Mouse (Mus musculus): ENCODE results near the gene Dnm3.

Gene Dnm3

DNA sequence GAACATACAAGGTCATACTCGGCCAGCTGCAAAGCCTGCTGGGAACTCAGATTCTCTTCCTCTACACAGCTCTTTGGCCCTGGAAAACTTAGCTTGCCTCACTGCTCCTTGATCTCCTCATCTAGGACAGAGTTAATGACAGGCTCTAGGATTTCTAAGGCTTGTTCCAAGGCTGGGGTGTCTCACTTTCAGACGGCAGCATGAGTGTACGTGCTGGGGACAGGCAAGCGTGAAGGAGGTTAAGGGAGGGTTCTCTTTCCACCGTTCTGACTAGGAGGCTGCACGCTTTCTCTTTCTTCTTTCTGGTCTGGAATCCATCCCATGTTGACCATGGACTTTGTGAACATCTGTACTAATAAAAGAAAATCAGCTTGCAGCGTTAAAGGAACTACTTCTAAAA, 315.2 kb downstream of the Dnm3 start:
- no peak for DNase-seq (ENCODE audit: low read depth, low spot score)

DNA sequence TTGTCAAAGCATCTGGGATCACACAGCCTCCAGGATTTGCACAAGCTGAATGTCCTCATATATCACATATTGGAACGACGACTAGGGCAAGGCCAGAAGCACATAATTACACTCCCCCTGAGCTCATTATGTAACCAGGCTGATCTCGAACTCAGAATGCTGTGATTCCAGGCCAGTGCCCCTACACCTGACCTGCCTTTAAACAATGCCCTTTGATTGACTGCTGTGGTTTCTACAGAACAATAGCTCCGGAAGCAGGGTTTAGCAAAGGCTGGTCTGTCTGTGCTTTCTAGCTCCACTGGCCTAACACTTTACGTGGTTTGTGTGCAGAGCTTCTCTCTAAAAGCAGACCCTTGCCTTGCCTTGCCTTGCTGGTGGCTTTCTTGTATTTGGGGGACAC, 315.6 kb downstream of the Dnm3 start:
- no peak for DNase-seq (ENCODE audit: low read depth, low spot score)

DNA sequence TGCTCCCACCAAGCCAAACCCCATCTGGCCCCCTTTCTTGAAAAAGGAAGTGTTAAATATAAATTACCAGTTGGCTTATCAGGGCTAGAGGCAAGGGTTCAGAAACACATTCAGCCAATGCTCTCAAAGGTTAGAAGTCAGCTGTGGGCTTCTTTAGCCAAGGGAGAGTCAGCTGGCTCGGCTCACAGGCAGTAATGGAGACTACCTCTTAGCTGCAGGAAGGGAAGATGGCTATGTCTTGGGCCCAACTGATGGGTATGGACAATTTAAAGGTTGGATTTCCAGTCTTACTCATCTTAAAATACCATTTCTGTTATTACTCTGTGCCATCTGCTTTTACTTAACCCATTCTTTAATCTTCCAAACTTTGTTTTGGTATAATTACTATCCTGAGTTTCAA, 317.1 kb downstream of the Dnm3 start:
- DNase-seq (ENCODE audit: low read depth, low spot score), result no peak

DNA sequence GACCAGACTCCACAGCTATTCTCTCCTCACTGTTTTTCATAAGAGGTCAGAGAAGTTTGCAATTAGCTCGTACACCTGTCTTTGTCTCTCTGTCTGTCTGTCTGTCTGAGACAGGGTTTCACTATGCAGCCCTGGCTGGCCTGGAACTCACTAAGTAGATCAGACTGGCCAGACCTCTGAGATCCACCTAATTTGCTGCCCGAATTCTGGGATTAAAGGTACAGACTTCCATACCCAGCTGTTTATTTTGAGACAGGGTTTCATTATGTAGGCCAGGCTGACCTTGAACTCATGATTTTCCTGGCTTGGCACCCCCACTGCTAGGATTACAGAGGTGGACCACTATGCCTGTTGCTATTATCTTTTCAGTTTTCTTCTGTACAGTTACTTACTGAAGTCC, 319.3 kb downstream of the Dnm3 start:
- DNase-seq (ENCODE audit: low read depth, low spot score), result no peak

DNA sequence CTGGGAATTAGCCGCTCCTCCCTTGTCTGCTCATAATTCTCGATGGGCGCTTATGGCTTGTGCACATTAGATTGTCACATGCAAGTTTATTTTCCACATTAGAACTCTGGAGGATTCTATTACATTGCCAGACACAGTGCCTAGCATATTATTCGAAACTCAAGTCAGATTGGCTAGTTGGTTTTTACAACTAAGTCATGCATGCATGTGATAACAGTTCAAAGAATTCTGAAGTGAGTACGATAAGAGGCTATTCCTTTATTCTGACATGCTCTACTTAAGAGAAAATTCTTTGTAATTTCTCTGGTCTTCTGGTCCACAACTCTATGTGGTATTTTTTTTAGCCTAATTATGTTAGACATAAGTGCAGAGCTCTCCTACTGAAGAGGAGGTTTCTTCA, 320.2 kb downstream of the Dnm3 start:
- no peak for DNase-seq (ENCODE audit: low read depth, low spot score)

DNA sequence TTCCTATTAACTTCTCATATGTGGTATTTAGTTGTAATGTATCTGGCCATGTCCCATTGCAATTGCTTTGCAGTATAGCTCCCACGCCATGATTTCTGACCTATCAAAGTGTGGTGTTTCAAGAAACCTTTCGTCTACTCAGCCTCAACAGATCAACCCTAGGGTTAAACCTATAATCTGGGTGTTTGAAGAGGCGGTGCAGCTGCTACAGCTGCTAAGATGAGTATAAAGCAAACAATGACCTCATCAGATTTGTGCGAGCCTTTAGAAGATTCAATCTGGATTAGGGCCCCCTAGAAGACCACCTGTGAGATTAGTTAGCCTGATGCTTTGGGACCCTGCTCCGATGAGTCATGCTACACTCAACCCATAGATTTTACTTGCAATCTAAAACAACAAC, 321.0 kb downstream of the Dnm3 start:
- no peak for DNase-seq (ENCODE audit: low read depth, low spot score)

DNA sequence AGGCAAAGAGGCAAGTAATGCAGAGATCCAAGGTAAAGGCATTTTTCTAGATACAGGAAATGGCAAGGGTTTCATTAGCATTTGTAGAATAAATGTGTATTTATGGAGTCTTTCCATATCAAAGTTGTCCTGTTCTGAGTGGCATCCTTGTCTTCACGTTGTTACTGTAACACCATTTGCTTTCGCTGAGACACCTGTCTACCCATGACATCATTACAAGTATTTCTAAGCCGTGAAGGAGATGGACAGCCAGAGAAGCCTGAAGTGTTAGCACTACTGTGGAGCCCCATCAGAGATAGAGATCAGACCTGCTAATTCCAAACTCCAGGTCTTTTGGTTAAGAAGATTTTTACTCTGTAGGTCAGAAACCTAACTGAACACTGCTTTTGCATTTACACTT, 322.3 kb downstream of the Dnm3 start:
- DNase-seq (ENCODE audit: low read depth, low spot score), result no peak

DNA sequence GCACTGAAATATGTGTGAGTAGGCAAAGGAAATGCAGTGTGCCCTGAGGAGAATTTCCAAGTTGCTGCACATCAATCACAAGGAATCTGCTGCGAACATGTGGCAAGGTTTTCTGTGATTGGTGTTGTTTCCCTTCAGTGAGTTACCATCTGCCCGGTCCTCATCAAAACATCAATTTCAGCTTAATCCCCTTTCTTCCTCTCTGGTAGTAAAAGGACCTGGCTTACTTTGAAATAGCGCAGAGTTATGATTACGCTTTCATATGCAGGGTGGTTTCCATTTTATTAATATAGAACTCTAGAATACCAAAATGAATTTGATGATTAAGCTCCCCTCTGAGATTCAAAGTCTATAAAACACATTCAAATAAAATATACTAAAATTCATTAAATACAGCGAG, 324.7 kb downstream of the Dnm3 start:
- no peak for DNase-seq (ENCODE audit: low read depth, low spot score)

DNA sequence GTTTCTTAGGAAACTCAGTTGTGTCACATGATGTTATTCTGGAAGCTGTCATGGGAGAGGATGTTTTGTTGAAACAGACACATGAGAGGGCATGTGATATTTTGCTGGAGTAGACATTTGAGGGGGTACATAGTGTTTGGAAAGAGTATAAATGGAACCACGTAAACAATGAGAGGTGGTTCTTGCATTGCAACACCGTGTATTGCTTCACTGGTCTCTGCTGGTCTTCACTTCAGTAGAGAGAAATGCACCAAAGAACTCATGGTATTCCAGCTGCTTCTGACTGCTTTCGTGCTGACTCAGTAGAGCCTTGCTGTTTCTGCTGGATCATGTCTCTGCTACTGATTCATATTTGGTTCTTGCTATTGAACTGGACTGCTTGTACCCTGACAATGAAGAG, 328.1 kb downstream of the Dnm3 start:
- peak; percentile 26 for DNase-seq (ENCODE audit: low read depth, low spot score)

DNA sequence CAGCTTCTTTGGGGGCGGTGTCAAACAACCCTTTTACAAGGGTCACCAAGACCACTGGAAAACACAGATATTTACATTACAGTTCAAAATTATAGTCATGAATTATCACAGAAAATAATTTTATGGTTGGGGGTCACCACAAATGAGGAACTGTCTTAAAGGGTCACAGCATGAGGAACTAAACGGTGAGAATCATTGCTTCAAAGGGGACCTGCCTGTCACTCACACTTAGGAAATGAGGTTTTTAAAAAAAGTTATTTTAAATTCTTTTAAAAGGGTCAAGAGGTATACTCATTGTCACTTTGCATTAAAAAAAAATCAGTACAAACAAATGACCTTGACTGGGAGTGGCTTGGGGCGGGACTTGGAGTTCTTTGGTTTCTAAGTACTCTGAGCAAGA, 330.3 kb downstream of the Dnm3 start:
- DNase-seq (ENCODE audit: low read depth, low spot score), result no peak

DNA sequence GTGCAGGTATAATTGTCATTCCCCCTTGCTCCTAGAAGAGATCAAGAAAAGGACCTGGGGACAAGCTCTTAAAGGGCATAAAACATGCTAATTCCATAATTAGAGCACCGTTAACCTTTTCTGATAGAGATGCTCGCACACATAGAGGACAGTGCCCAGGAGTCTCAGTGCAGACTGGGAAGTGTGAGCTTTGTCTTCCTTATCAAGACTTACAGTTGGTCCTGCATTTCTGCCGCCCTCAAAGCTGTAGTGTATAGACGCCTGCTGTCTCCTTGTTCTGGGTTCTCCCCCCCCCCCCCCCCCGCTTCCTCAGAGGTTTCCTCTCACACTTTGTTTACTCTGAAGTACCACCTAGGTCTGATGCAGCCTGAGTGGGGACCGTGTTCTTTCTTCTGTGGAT, 332.1 kb downstream of the Dnm3 start:
- no peak for DNase-seq (ENCODE audit: low read depth, low spot score)

DNA sequence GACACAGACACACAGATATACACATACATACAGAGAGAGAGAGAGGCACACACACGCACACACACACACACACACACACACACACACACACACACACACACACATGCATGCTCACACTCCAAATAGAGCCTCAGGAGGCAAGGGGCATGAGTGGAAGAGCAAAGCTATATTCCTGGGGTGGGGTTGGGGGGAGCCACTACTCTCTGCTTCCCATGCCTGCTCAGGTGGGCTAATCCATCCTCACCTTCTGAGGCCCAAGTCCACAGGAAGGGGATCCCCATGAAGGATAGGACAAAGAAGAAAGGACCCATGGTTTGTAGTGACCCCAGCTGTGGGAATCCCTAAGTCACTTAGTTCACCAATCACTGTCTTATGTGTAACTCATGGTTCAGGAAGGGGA, 332.8 kb downstream of the Dnm3 start:
- DNase-seq (ENCODE audit: low read depth, low spot score), result no peak

DNA sequence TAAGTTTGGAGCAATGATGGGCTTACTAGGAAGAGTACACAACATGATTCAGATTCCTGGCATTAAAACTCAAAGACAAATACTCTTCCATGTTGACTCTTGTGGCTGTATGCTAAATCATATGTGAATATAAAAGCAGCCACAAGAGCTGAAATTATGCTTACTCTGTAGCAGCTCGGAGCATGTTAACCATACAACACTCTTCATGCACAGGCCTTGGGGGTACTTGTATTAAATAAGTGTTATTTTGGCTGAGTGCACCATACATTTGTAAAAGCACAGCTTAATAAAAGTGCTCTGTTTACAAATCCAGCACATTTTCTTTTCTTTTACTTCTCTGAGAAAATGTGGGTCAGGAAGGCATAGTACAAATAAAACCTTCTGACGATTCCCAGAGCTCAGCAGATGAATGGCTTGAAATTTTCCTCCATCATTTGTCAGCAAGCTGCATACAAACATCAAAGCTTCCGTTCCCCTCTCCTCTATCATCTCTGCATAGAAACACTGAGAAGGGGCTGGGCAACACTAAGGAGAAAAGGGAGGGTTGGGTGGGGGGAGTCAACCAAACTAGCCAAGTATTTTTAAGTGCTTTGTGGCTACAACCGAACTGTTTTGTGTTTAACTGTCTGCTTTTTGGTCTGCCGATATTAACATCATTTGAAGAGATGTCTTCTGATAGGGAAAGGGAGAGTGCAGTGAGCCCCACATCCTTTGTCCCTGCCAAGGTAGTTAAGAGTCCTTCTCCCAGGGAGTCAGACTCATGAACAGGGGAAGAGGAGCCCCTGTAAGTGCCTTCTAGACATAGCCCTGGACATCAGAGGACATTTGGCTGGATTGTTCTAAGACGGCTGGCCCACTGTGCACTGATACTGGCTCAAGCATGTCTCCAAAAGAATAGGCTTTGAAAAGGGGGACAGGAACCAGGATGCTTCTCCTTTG, 333.6 kb downstream of the Dnm3 start:
- no peak for DNase-seq (ENCODE audit: low read depth, low spot score)

DNA sequence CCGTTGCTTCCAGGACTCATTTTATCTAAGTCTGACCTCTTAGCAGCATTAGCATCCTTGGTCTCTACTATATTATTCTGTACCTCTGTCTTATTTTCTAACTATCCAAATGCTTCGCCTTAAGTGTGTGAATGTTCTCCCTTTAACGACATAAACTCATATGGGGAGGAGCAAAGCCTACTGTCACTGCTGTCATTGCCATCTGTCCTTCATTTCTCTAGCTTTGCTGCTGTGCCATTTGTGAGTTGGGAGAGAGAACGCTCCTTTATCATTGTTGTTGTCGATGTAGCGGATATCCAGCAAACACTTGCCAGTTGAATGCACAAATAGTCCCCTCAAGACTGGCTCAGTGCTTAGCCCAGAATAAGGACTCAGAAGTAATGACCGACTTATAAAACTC, 335.5 kb downstream of the Dnm3 start:
- no peak for DNase-seq (ENCODE audit: low read depth, low spot score)

DNA sequence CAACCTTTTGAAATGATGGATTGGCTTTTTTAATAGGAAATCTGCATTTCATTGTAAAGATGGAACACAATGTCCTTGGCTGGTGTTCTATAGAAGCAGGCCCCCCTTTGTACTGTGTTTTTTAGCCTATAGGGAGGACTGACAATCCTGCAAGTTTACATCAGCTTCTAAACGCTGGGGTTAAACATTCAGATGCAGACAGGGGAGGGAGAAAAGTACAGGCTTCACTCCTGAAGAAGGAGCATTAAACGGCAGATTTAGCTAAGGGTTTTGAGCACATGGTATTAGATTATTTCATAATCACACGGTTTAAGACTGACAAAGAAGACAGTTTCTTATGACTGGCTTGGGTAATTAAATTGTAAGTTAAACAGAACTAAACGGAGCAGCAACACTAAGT, 341.5 kb downstream of the Dnm3 start:
- DNase-seq (ENCODE audit: low read depth, low spot score), result no peak

DNA sequence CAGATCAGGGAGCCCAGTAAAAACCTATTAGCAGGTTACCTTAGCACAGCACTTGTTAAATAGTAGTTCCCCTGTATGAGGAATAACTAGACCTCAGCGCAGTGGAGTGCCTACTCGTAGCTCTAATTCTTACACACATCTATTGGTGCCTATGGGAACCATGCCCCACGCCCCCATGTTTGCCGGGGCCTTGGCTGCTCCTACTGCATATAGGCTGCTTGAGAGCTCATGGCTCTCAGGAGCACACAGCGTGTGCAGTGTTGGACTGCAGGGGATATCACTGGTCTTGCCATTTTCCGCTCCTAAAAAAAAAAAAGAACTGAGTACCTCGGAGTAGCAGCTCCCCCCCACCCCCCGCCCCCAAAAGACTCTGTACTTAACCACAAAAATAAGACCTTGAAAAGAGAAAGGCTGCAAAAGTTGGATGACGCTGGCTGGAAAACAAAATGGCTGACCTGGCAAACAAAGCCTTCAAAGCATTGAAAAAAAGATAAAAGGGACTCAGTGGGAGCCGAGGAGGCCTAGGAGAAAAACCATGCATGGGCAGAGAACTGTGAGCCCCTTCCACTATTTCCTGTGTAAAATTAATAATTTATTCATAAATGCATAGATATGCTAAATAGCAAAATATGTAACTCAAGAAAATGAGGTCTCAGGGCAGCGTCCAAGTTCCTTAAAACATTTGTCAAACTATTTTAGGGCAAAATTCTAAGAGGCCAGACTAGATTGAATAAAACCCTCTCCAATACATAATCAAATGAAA, 342.2 kb downstream of the Dnm3 start:
- no peak for DNase-seq (ENCODE audit: low read depth, low spot score)

DNA sequence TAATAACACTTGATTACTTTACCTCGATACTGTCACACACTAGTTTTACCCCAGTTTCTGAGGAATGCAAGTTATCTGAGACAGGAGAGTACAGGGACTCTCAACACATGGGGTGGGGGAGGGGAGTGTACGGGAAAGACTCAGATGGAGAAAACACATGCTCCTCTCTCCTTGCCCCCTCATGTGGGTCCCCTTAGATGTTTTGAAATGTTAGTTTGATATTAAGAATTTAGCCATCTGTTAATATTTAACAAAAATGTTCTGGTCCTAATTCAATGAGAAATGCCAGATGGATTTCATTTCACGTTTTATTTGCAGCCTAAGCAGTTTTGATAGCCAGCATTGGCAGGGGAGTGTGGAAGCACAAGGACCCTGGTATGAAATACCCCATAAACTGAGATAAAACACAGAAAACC, 343.2 kb downstream of the Dnm3 start:
- peak; percentile 32 for DNase-seq (ENCODE audit: low read depth, low spot score)

DNA sequence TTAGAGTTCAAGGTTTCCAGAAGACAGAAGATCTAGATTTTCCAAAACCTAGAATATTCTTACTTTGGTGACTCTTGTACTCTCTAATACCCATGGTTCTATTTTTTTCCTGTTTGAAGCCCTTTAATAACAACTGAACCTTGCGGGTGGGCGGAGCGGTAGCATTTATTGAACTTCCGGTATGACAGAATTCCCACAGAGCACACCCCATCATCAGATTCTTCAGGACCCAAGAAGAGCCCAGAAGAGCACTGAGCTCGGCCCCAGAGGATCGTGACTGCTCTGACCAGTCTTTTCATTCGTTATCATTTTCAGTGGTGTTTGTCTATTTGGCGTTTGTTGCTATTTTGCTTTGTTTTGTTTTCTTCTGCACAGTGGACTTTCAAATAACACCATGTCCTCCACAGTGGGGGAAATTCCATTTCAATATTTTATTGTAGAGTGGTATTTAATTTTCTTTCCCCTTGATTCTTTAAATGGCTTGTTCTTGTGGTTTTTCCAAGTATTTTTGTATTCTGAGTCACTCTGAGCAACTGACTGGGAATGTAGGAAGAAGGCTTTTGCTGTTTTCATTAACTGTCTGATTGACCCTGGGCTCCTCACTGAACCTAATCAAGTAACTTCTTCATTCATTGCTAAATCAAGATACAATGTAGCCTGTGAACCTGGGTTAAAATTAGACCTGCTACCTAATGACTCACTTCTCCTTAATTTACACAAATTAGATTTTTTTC, 344.8 kb downstream of the Dnm3 start:
- DNase-seq (ENCODE audit: low read depth, low spot score), result peak; percentile 93

DNA sequence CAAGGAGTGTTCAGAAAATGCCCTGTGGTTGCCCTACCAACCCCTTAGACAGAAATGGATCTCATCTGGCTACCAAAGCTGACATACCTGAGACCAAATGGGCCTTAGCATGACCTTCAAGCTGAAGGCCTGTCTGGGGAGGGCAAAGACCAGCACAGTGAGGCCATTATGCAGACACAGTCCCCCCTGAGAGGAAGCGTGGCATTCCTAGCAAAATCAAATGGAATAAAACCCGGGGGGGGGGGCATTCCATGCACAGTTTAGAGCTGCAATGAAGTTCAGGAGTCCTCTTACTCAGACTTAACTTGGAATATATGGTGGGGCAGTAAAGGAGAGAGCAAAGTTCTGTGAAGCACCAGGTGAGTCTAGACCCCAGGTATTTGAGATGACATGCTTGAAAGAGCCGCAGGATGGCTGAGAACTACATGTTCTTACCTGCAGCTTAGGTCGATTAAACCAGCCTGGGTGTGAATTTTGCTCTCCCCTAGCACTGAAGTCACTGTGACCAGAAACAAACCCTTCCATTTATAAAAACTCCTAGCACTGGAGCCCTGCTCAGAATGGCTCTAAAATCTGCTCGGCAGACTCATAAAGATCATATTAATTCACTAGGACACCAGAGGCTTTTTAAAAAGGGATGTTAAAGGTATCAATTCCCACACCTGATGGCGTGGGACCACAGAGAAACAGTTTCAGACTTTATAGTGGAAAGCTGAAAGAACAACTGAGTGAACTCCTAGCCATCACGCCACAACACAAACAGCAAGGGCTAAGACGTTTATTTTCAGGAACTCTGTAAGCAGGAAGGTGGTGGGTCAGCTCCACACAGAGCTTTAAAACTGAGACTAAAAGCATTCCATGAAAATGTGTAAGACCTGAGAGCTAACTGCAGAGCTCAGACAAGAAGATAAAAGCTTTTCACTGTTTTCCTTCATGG, 350.7 kb downstream of the Dnm3 start:
- no peak for DNase-seq (ENCODE audit: low read depth, low spot score)

DNA sequence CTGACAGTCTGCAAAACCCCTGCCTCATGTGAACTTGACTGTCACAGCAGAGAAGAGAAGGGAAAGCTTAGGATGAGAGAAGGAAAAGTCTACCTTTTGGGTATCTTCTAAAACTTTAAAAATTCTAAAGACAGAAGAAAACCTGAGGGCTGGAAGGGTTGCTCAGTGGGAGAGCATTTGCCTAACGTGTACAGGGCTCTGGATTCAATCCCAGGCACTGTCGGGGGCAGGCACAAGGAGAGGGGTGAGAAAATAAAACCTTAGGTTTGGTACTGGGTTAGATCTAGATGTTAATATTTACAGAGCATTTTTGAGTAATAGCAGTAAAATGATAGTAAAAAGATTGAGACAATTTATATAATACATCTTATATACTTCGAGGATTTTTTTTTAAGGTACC, 353.4 kb downstream of the Dnm3 start:
- DNase-seq (ENCODE audit: low read depth, low spot score), result no peak

Measured in 3T3-L1 (cell line).